Mouse (Mus musculus) frontal cortex, postnatal 36 days (tissue): ENCODE data around the gene 1700011L22Rik.

Experiments
- DNase-seq, 2 experiments: peaks; one replicate each; pipeline ENCODE4 v3.0.0; 2022; ENCODE audit warnings: low spot score in 2 of 2

Gene 1700011L22Rik

DNA sequence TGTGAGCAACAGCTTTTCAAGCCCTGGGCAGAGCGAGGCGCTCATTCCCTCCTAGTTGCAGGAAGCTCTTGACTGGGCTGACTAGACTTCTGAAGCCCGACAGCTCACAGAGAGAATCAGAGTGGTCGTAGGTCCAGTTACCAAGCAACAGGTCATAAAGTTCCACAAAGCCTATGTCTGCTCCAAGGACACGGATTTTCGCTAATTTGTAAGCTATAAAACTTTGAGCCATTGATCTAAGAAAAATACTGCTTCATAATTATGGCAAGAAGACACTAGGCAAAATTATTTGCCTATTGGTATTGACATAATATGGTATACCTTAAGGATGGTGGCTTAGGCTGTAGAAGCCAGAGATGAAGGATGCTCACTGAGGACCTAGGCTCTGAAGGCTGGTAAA is at the start of gene 1700011L22Rik:
Gene 1700011L22Rik, minus strand, starts transcription at position 101 of the 400 bp plus-strand sequence.
- DNase-seq = no peak

DNA sequence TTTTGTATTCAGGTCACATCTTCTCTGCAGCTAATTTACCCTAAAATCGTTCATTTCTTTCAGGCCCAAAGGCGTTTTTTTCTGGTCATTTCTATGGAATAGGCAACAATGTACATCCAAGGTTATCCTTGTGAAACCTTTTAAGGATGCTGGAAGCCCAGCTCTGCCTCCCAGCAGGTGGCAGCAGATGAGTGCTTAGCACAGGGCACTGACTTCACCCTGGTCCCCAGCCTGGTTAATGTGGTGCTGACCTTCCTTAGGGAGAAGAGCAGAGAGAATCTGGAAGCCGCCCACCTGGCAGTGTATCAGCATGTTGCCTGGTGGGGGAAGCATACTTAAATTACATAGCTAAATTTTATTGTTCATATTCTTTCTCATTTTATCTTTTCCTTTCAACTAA is 49.4 kb upstream of the 1700011L22Rik start:
- peak; percentile 65 to 75 for DNase-seq

GRCm38 (mm10) chr8:79295276-79296105 is 47.1 kb upstream of the 1700011L22Rik start:
- no peak for DNase-seq

DNA sequence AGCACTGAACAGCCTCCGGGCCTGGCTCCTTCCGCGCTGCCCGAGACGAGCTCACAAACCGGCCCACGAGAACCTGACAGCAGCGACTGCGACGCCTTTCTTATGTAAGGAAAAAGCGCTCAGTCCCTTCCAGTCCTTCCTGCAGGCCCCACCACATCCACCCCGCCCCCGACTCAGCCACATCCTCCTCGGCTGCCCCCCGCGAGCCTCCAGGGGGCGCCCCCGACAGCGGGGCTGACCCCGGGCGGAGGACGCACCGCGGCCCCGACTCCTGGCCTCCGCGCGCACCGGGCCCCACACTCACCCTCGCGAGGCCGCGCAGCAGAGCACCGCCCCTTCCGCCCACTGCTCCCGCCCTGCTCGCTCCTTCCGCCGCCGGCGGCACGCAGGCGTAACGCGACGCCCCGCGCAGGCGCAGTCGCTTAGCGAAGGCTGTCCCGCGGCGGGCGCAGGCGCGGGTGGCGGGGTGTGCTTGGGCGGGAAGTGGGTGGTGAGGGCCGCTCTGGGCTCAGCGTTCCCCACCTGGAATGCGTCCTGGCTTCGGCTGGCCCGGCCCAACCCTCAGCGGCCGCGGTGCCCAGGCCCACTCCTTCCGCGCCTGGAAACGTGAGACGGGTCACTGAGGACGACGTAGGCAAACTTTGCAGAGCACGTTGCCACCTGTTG is 46.4 kb upstream of the 1700011L22Rik start, which contains the start of gene Mmaa:
Gene Mmaa, minus strand, starts transcription at position 328 of the 666 bp plus-strand sequence.
- DNase-seq = peak; percentile 96

- DNase-seq = no peak
These were observed 45.5 kb upstream of the 1700011L22Rik start for GRCm38 (mm10) chr8:79293841-79294240.

GRCm38 (mm10) chr8:79292712-79293264 is 44.4 kb upstream of the 1700011L22Rik start:
- DNase-seq = no peak

- DNase-seq = no peak
These were observed 41.2 kb upstream of the 1700011L22Rik start for GRCm38 (mm10) chr8:79289592-79289991.

DNA sequence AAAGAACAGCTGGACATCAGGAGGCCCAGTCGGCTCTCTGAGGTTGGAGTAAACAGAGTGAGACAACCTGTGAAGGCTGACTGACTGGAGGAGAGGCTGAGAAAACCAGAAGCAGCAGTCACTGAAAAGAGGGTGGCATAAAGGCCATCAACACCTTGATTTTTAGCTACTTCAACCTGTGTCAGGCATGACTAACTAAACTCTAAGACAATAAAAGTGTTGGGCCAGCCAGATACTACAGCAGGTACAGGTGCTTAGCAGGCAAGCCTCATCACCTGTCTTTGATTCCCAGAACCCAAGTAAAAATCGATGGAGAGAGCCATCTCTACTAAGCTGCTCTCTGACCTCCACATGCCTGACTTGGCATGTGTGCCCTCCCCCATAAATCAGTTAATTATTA is 40.3 kb upstream of the 1700011L22Rik start:
- no peak for DNase-seq

GRCm38 (mm10) chr8:79288250-79288649 is 39.9 kb upstream of the 1700011L22Rik start:
- DNase-seq = no peak

- DNase-seq = no peak
These were observed 38.1 kb upstream of the 1700011L22Rik start for GRCm38 (mm10) chr8:79286424-79286823.

- no peak for DNase-seq
These were observed 36.3 kb upstream of the 1700011L22Rik start for GRCm38 (mm10) chr8:79284626-79285025.

DNA sequence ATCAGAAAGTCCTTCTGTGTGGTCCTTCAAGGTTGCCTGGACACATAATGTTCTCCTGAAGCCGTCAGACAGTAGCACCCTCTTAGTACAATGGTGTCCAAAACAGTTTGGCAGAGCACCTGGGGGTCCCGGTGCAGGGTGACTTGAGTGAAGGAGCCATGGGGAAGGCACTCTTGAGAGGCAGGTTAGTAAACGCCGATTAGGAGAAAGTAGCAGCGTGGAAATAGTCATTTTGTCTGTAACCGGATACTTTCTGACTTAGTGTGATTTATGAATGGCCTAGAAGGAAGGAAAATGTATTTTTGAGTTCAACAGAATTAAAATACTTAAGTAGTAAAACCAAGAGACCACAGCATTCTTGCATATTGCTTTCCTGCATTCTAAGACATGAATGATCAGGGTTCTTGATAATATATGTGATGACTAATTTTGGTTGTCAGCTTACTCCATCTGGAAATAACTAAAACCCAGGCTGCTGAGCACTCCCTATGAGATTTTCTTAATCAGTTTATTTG is 33.1 kb upstream of the 1700011L22Rik start:
- no peak for DNase-seq

DNA sequence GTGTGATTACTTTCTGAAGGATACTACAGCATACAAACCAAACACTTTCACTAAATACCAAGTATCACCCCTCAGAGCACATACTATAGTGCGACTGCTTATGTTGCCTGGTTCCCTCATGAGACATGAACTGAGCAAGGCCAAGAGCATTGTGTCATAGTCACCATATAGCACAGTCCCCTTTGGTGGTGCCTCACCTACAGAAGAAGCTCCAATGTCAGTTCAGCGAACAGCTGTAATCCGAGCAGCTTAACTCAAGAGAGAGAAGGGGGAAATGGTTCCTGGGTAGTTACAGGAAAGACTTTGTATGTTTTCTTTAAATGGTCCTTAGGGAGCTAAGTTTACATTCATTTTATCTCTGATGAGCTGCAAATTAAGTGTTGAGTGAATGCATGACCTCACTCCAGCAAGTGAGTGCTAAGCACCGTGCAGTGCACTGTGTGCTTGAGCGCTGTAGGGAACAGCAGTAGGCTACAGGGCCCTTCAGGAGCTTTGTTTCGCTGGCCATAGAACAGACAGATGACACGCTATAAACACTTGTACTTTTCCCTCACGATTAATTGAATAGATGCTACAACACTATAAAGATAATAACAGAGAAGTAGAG is 29.0 kb upstream of the 1700011L22Rik start:
- DNase-seq = no peak

DNA sequence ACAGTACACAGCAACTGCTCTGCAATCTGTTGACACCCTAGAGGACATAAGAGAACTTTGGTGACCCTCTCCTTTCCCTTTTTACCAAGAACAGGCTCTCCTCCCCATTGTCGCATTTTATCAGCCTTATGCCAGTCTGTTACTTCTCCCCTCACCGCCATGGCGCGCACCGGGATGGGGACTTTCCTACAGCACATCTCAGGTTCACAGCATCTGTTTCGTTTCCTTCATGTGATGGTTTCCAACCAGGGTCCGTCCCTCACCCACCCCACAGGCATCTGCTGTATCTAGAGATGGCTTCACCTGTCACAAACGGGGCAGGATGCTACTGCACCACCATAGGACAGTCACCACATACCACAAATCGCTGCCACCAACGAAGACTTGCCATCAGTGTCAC is 26.6 kb upstream of the 1700011L22Rik start:
- DNase-seq = no peak

GRCm38 (mm10) chr8:79273776-79274175 is 25.4 kb upstream of the 1700011L22Rik start:
- no peak for DNase-seq

- no peak for DNase-seq
These were observed 24.3 kb upstream of the 1700011L22Rik start for GRCm38 (mm10) chr8:79272676-79273075.

DNA sequence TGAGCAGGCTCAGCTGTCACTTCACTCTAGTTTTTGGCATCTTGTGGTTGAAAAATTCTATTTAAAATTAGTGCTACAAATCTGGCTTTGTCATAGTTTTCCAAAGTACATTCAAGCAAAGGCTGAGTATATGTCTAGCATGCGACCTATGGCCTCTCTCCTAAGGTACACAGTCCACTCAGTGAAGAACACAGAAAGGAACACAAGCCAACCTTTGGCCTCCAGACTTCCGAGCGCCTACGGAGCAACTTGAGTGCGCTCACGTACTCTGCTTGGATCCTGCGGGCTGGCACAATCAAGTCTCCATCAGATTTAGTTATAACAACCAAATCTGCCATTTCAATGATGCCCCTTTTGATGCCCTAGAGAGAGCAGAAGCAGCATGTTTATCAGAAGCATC is 20.6 kb upstream of the 1700011L22Rik start:
- no peak for DNase-seq

DNA sequence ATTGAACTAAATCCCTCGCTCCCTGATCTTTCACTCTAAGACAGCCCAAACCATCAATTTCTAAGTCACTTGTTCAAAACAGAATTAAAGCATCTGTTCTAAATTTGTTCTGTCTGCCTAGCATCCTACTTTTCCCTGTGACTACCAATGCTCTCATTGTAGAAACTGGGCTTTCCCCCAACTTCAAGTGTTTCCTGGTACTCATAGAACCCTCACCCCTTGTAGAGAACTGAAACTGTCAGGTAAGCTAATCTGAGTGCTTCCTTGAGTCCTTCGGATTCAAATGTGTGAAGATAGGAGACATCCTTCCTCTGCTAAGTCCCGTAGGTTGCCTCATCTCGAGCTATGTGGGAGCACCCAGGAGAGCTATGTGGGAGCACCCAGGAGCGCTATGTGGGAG is 13.6 kb upstream of the 1700011L22Rik start:
- no peak for DNase-seq

DNA sequence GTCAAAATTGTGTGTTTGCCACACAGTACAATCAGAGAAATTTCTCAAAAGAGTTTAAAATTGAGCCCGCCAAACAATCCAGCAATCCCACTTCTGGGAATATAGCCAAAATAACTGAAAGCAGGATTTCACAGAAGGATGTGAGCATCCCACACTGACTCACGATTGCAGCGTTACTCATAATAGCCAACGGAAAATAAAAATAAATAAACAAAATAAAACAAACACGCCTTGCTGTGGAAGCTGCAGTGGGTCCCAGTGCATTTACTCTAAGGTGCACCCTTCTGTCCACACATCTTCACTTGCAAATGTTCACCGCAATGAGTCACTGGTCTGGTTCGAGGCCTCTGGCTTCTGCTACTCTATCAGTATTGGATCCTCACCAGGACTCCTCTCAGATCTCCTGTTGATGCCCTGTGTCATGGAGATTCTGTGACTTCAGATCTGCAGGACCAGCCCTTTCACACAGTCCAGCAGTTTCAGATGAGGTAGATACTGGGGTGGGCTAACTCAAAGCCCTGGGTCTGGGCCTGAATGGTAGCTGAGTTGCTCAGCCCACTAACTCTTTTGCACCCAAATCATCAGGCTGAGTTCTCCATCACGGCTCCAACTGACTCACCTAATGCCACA is 7.8 kb upstream of the 1700011L22Rik start:
- DNase-seq = no peak

DNA sequence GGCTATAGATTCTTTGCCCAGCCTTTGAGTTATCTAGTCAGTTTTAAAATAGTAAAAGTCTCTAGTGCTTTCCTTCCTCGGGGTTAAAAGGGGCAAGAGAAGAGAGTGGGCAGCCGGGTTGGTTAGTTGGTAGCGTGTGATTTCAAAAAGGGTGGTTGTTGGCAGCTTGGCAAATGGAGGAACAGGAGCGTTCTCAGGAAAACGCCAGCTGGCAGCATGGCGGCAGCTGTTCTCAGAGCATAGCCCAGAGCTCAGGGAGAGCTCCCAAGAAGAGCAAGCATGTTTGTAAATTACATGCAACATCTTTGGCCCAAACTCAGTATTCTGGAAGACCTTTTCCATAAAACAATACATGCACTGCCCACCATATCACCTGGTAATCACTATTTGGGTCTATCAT is 5.4 kb upstream of the 1700011L22Rik start:
- no peak for DNase-seq

DNA sequence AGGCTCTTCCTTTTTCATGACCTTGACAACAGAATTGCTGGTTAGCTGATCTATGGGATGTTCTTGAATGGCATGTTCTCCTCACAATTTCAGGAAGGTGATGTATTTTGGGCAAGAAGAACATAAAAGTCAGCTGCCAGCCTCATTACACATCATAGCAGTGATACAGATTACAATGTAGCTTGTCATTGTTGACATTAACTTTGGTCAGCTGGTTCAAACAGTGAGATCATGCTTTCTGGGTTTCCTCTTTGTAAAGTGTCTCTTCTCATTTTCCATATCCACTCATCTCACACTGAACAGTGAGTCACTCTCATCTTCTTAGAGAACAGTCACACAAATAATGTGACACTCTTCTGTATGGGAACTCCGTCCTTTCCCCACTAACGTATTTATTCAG is 4.9 kb downstream of the 1700011L22Rik start:
- DNase-seq = no peak

GRCm38 (mm10) chr8:79239996-79240395 is 8.4 kb downstream of the 1700011L22Rik start:
- DNase-seq = no peak
